Comparison of ENCODE assay signal across 8 mouse cellular contexts in the genomic region with DNA sequence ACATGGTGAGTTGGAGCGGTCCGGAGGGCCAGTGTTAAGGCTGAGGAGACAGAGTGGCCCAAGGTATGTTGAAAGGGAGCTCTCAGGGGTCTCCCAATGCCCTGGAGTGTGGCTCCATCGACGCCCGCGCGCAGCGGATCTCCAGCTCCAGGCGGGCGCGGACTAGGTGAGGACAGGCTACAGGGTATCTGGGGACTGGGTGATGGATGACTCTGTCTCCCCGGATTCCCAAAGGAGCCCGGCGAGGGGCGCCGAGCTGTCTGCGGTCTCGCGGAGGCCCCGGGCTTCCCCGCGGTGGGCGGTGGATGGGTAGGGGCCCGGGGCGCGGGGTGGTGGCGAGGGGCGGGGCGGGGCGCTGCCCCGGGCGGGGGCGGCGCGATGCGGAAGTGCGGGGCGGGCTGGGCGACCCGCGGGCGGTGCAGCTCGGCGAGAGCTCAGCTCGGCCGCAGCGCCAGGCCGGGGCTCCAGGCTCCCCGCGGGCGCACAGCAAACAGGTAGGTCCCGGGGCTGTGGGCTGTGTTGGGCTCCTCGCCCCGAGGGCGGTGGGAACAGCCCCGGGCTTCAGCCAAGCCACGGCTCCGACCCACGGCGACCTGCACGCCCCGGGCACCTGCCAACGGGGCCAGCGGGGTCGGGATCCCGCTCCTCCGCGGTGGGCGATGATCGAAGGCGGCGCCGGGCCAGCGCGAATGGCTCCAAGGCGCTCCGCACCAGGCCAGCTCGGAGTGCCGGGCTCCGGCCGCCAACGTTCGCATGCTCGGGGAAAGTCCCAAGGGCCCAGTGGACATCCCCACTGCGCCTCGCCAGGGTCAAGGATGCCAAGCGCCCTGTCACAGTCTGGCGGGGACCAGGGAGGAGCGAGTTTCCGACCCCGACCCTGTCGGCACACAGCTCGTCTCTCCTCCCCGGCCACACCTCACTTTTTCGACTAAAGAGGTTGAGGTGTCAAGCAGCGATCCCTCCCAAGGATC. TPM values are rescaled to one million over a fixed set of nuclear protein-coding genes. Genes with fewer than 3 reads are reported as not detected.
A peak's percentile ranks its signal among the peaks of the same experiment; 100 is the strongest.
DNase-seq lines count a peak whose midpoint lies in the region; ATAC-seq lines count a peak whose summit lies in the region.

A gene (plus strand): TSS at position 345 of the 971 bp plus-strand sequence.

- peak; percentile 38 for ATAC-seq in kidney, embryonic 15.5 days (replicated peaks; ENCODE audit: low FRiP score)
- peak; percentile 26 for ATAC-seq in heart, embryonic 12.5 days (ENCODE audit: insufficient number of reproducible peaks, low FRiP score)
- no peak for ATAC-seq in monocyte, adult 5-6 weeks (replicated peaks; ENCODE audit: insufficient number of reproducible peaks, low FRiP score, low TSS enrichment, poor library complexity, severe bottlenecking)

- peaks cover 52% of the 10 kb centered on the region for H3K4me1 ChIP-seq in kidney, embryonic 15.5 days
- peaks cover 41% of the 10 kb centered on the region for H3K4me1 ChIP-seq in heart, embryonic 12.5 days (replicated peaks)
- H3K4me1 ChIP-seq in limb, embryonic 10.5 days = peaks cover 55% of the 10 kb centered on the region

- peak within 1 kb of the TSS; percentile 55 for H3K9ac ChIP-seq in kidney, embryonic 15.5 days
- peak within 1 kb of the TSS; percentile 80 for H3K9ac ChIP-seq in heart, embryonic 12.5 days

- no peak within 1 kb of the TSS for H3K27ac ChIP-seq in kidney, embryonic 15.5 days
- no peak within 1 kb of the TSS for H3K27ac ChIP-seq in heart, embryonic 12.5 days (ENCODE audit: poor library complexity, severe bottlenecking)
- peak within 1 kb of the TSS; percentile 76 for H3K27ac ChIP-seq in limb, embryonic 10.5 days

- H3K27me3 ChIP-seq in kidney, embryonic 15.5 days = peaks cover 53% of the 10 kb centered on the region
- H3K27me3 ChIP-seq in heart, embryonic 12.5 days (replicated peaks) = 0 out of 2 replicates have a peak, but pooled peaks cover 7% of the 10 kb centered on the region
- H3K27me3 ChIP-seq in limb, embryonic 10.5 days (ENCODE audit: low read depth, poor library complexity, severe bottlenecking) = peaks cover 55% of the 10 kb centered on the region

- H3K36me3 ChIP-seq in kidney, embryonic 15.5 days = no peaks in the 10 kb centered on the region
- peaks cover 4% of the 10 kb centered on the region; the same call in 1 of the 2 replicates for H3K36me3 ChIP-seq in heart, embryonic 12.5 days
- 0 out of 2 replicates have a peak, but pooled peaks cover 3% of the 10 kb centered on the region for H3K36me3 ChIP-seq in limb, embryonic 10.5 days

- no peak for DNase-seq in kidney, adult 11 months
- peak; percentile 60 for DNase-seq in adrenal gland, postnatal 14 days
- peak; percentile 67 for DNase-seq in limb, embryonic 10.5 days (ENCODE audit: low spot score)
- DNase-seq in layer of hippocampus, adult 11-12 months (ENCODE audit: low spot score) = no peak
- DNase-seq in ovary, postnatal 10 days (ENCODE audit: low spot score) = no peak

- peak within 1 kb of the TSS; percentile 63 for H3K4me3 ChIP-seq in kidney, embryonic 15.5 days (replicated peaks)
- peak within 1 kb of the TSS; percentile 75 for H3K4me3 ChIP-seq in heart, embryonic 12.5 days
- peak within 1 kb of the TSS; percentile 72 for H3K4me3 ChIP-seq in limb, embryonic 10.5 days

- peak within 1 kb of the TSS; percentile 99 for H3K4me2 ChIP-seq in kidney, embryonic 15.5 days
- H3K4me2 ChIP-seq in heart, embryonic 12.5 days = peak within 1 kb of the TSS; percentile 99

- no peaks in the 10 kb centered on the region for H3K9me3 ChIP-seq in kidney, embryonic 15.5 days (replicated peaks)
- H3K9me3 ChIP-seq in heart, embryonic 12.5 days (replicated peaks) = no peaks in the 10 kb centered on the region; the same call in 1 of the 2 replicates
- no peaks in the 10 kb centered on the region for H3K9me3 ChIP-seq in limb, embryonic 10.5 days (replicated peaks)

- under 1% methylated on average over 78 of the region's 96 CpGs for whole genome bisulfite sequencing in kidney, embryonic 15.5 days
- WGBS in heart, embryonic 12.5 days = 1% methylated on average over 84 of the region's 96 CpGs
- WGBS in limb, embryonic 10.5 days = under 1% methylated on average over 94 of the region's 96 CpGs

RNA-seq across cellular contexts. Expression of the gene that starts here (rescaled TPM):
- polyA plus RNA-seq in kidney, embryonic 15.5 days (2015; fragmentation: Nextera tagmentation; extraction: Ambion mirVana) = 6.1 and 7.4 TPM in 2 replicates
- total RNA-seq in adrenal gland, postnatal 14 days (2021) = 3.0 and 10.9 TPM in 2 replicates
- polyA plus RNA-seq in heart, embryonic 12.5 days (2016; fragmentation: Nextera tagmentation; extraction: Ambion mirVana) = 11.2 and 12.5 TPM in 2 replicates
- polyA plus RNA-seq in limb, embryonic 10.5 days (2016; fragmentation: Nextera tagmentation; extraction: Ambion mirVana) = 3.2 and 4.2 TPM in 2 replicates
- total RNA-seq in monocyte, adult 5-6 weeks (2017) = 195 to 268 TPM (median 261 TPM) in 3 replicates

Comparison
In these comparisons a context has a peak if more than half of its experiments do, and no peak if none do; other contexts are left out.
1. RNA of the gene that starts here (total RNA-seq): 195 to 268 TPM in monocyte, adult 5-6 weeks; 3.0 to 10.9 TPM in adrenal gland, postnatal 14 days; every median in the first group is over 10 times any median in the second.
2. DNase-seq: peak in adrenal gland, postnatal 14 days (single experiment) and limb, embryonic 10.5 days (single experiment); none in kidney, adult 11 months (single experiment), layer of hippocampus, adult 11-12 months (single experiment) and ovary, postnatal 10 days (single experiment).
3. Peak in every context shown above with its lines, with median percentiles within 50 percentile points of each other: H3K4me3 ChIP-seq.